Mouse (Mus musculus) gastrocnemius, postnatal 25 days (tissue): Measurements from ENCODE around the gene Slc1a6. TPM values are rescaled to one million over a fixed set of nuclear protein-coding genes. Genes with fewer than 3 reads are reported as not detected.

Experiments
- total RNA-seq, 2 experiments: library from RNA; stranded (reverse); gene quantifications; 1 replicate in 1 of 2; 2 replicates in 1 of 2; pipeline ENCODE4 v1.2.3; 2021

The Slc1a6 gene
- total RNA-seq, 2 experiments from 2014 or later = not detected

Other genes starting within 250 kb of the Slc1a6 start
- gene Ilvbl, start 206.2 kb upstream of the Slc1a6 start, total RNA-seq = 10 to 100 TPM; 10.0 to 13.4 TPM
- 1 to 10 TPM; 3.8 to 5.2 TPM for gene Syde1, start 188.5 kb upstream of the Slc1a6 start, total RNA-seq
- not detected for gene Olfr1357, start 162.4 kb upstream of the Slc1a6 start, total RNA-seq
- not detected for gene Casp14, start 62.2 kb upstream of the Slc1a6 start, total RNA-seq
- not detected for gene Ccdc105, start 27.4 kb upstream of the Slc1a6 start, total RNA-seq
- gene Olfr1356, start 71.7 kb downstream of the Slc1a6 start, total RNA-seq = not detected
- not detected for gene Olfr1355, start 95.0 kb downstream of the Slc1a6 start, total RNA-seq
- gene Olfr1354, start 132.7 kb downstream of the Slc1a6 start, total RNA-seq = not detected
- gene Olfr8, start 170.1 kb downstream of the Slc1a6 start, total RNA-seq = not detected
- gene Olfr1353, start 182.8 kb downstream of the Slc1a6 start, total RNA-seq = not detected
- gene Olfr1352, start 200.6 kb downstream of the Slc1a6 start, total RNA-seq = not detected
- not detected for gene Olfr1351, start 232.0 kb downstream of the Slc1a6 start, total RNA-seq
- not detected for gene Olfr57, start 248.2 kb downstream of the Slc1a6 start, total RNA-seq